Comparison of ENCODE assay signal across 10 mouse cellular contexts in the genomic region with DNA sequence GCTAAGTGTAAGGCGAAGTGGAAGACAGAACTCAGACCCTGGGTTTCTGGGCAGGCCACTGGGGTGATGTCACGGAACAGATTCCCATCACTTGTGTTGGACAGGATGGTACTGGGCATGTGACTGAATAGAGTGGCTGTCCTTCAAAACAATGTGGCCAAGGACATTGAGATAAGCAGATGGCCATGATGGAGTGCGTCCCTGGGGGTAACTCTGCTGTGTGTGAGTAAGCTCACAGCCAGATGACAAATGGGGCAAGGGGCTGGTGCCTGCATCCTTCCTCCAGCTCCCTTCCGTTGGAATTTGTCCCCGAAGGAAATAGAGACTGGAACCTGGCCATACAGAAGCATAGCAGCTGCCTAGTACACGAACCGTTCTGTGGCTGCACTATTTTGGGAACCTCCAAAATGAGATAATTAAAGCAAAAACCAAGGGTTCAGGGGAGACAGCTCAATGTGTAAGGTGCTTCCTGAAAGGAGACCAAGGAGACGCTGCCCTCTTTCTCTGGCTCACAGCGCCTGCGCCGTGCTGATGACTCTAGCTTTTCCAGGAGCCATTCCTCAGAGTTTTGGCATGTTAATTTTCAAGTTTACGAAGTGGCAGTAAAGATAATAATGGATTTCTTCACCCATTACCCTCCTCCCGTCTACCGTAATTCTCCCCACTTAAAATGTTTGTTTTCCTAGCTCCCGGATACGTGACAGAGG.
DNase-seq lines count a peak whose midpoint lies in the region; ATAC-seq and TF ChIP-seq lines count a peak whose summit lies in the region.
"Had no signal": no experiment of that assay in that cellular context is flagged by ENCODE, and none has a peak within 500 bp of the region (broad histone marks: within the 10 kb centered on the region; RNA-seq: fewer than 3 reads in every experiment).

No protein-coding gene starts in this region.

- no peak overlapping the region for H3K4me2 ChIP-seq in lung, postnatal 0 days (replicated peaks; ENCODE audit: low read depth, low read length)

- no peak for TF ChIP-seq CTCF in lung, postnatal 0 days (IDR thresholded peaks at IDR 0.05)

- no peaks in the 10 kb centered on the region for H3K36me3 ChIP-seq in lung, postnatal 0 days (ENCODE audit: insufficient read depth, low read length)

- no peaks in the 10 kb centered on the region for H3K4me1 ChIP-seq in lung, postnatal 0 days (ENCODE audit: insufficient read depth, low read depth, low read length)

- peak; percentile 53 for ATAC-seq in lung, postnatal 0 days
- ATAC-seq: inflammation-experienced regulatory T-cells, adult 6 months; midbrain, embryonic 16.5 days had no signal

- H3K9me3 ChIP-seq in lung, postnatal 0 days (ENCODE audit: low read length), result no peaks in the 10 kb centered on the region

- WGBS in lung, postnatal 0 days, result 36% methylated on average over 16 of the region's 16 CpGs

- H3K9ac ChIP-seq in lung, postnatal 0 days (replicated peaks; ENCODE audit: low read depth), result no peak overlapping the region

- H3K4me3 ChIP-seq in lung, postnatal 0 days (ENCODE audit: low read depth, low read length), result no peak overlapping the region

- intact Hi-C loops in heart, postnatal 10 days (cut with DNase I), result no loop called here

- no peaks in the 10 kb centered on the region for H3K27me3 ChIP-seq in lung, postnatal 0 days (replicated peaks; ENCODE audit: insufficient read depth, low read length)

- no peak for TF ChIP-seq EP300 in lung, postnatal 0 days (IDR thresholded peaks at IDR 0.05)

- peak; percentile 12 for DNase-seq in lung, postnatal 0 days (ENCODE audit: low spot score)
- DNase-seq in lung, postnatal 25 days (ENCODE audit: low spot score), result no peak
- peak; percentile 13 for DNase-seq in brain, adult 2 months (ENCODE audit: low read depth, low spot score)
- peak; percentile 31 to 43 for DNase-seq in heart, postnatal 10 days
- peak; percentile 54 to 72 for DNase-seq in kidney, postnatal 25 days
- no peak for DNase-seq in spleen, postnatal 4 days (ENCODE audit: low spot score in 2 of 2)
- DNase-seq in thymus, postnatal 4 days, result no peak
- DNase-seq: cerebellum, adult 11-12 months had no signal

- H3K27ac ChIP-seq in lung, postnatal 0 days (ENCODE audit: low read length), result no peak overlapping the region

Comparison
In these comparisons a context has a peak if more than half of its experiments do, and no peak if none do; other contexts are left out.
1. DNase-seq: peak in lung, postnatal 0 days (single experiment), brain, adult 2 months (single experiment), heart, postnatal 10 days (2 of 2) and kidney, postnatal 25 days (2 of 2); none in lung, postnatal 25 days (single experiment), spleen, postnatal 4 days (0 of 2) and thymus, postnatal 4 days (single experiment).